Mouse (Mus musculus) brain, embryonic 14.5 days (tissue): ENCODE results near the gene Traf2.

Experiments used
- CTCF ChIP-seq: fragments of 200-500 bp; IDR thresholded peaks from 2 replicates; pipeline ENCODE4 v1.5.1; 2012; ENCODE audit warnings: inconsistent platforms, mild to moderate bottlenecking, moderate library complexity, borderline replicate concordance; ENCODE audit not compliant: insufficient read depth, insufficient read length; ENCODE audit errors: extremely low read depth
- POLR2A ChIP-seq: fragments of 200-500 bp; IDR thresholded peaks from 2 replicates; pipeline ENCODE4 v1.6.1; 2012; ENCODE audit warnings: mild to moderate bottlenecking, inconsistent platforms, borderline replicate concordance; ENCODE audit not compliant: poor library complexity, insufficient read depth, insufficient read length, severe bottlenecking; ENCODE audit errors: extremely low read depth

GRCm38 (mm10) chr2:25541644-25542367, 4.9 kb downstream of the Traf2 start:
- TF ChIP-seq CTCF = no peak
- no peak for TF ChIP-seq POLR2A
